Mouse (Mus musculus): Measurements from ENCODE around the gene Tnfaip8l2. TPM values are rescaled to one million over a fixed set of nuclear protein-coding genes. Genes with fewer than 3 reads are reported as not detected.
"Not testable (repeated sequence)": the region's sequence is repeated elsewhere in the genome, so short reads cannot be mapped to it uniquely, and the experiment has no call there.

Gene Tnfaip8l2
- polyA plus RNA-seq, 1 experiment: 79.6 TPM

DNA sequence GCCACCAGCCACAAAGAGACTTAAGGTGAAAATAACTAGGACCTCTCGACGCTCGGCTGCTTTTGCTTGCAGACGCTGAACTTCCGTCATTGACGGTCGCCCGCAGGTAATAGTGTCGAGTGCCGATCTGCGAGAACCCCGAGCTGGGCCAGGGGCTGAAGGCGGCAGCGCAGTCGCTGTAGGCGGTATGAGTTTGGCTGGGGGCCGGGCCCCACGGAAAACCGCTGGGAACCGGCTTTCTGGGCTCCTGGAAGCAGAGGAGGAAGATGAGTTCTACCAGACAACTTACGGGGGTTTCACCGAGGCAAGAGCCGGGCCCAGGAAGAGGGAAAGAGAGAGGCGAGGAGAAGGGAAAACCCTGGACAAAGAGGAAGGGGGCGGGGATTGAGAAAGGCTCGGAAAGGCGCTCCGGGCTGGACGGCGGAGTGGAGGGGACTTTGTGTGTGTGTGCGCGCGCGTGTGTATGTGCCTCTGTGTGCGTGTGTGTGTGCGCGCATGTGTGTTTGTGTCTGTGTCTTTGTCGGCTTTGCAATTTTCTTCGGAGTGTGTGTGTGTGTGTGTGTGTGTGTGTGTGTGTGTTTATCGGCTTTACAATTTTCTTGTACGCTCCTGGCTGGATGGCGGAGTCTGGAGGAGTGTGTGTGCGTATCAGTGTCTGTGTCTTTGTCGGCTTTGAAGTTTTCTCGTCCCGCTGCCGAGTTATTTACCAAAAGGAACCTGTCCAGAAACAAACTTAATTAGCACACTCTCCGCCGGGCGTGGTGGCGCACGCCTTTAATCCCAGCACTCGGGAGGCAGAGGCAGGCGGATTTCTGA, 31.0 kb downstream of the Tnfaip8l2 start, which contains the start of gene Vps72:
Gene Vps72 (plus strand): TSS at position 112 of the 816 bp plus-strand sequence.
- under 1% methylated on average over 54 of the region's 54 CpGs for WGBS
- peak; percentile 95 for DNase-seq
- TF ChIP-seq CTCF (IDR thresholded peaks at IDR 0.05; ENCODE audit: borderline replicate concordance, control insufficient read depth, extremely low read depth, insufficient read depth, low read length, poor library complexity) (peak; percentile 42; the same call in 1 of the 2 replicates), POLR2A (IDR thresholded peaks at IDR 0.05; ENCODE audit: control insufficient read depth, extremely low read depth, insufficient read depth, low read length, poor library complexity) (peak; percentile 68)

DNA sequence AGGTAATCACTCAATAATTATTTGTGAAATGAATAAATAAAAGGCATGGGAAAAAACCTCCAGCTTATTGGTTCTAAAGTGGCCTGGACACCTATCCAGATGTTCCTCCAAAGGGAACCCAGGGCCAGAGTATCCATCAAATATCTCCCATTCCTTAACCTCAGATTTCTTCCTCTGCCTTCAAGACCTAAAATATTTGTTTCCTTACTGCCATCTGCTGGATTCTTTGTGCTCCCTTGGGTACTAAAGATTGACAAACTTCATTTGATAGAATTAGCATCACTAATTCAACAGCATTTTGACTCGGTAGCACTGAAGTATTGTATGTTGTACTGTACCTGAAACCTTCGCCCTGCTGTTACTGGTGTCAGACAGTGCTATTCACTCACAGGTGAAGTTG, 34.3 kb downstream of the Tnfaip8l2 start:
- 57% methylated on average over 2 of the region's 2 CpGs for WGBS
- Histone ChIP-seq H3K4me3 (ENCODE audit: control insufficient read depth, insufficient read depth, low read length) (no peak overlapping the region), H3K27me3 (ENCODE audit: control insufficient read depth, insufficient read depth, low read length) (no peaks in the 10 kb centered on the region), H3K4me1 (replicated peaks; ENCODE audit: control insufficient read depth, insufficient read depth, low read length) (peaks cover 4% of the 10 kb centered on the region), H3K27ac (ENCODE audit: control insufficient read depth, insufficient read depth, low read length) (no peak overlapping the region), H3K36me3 (ENCODE audit: control insufficient read depth, insufficient read depth, low read length) (no peaks in the 10 kb centered on the region)
- no peak for DNase-seq
- TF ChIP-seq CTCF (IDR thresholded peaks at IDR 0.05; ENCODE audit: borderline replicate concordance, control insufficient read depth, extremely low read depth, insufficient read depth, low read length, poor library complexity) (no peak), POLR2A (IDR thresholded peaks at IDR 0.05; ENCODE audit: control insufficient read depth, extremely low read depth, insufficient read depth, low read length, poor library complexity) (no peak)

More for the DNA sequence above, 31.0 kb downstream of the Tnfaip8l2 start, which contains the start of gene Vps72:
- no peaks in the 10 kb centered on the region for H3K36me3 ChIP-seq (ENCODE audit: control insufficient read depth, insufficient read depth, low read length)
- no peaks in the 10 kb centered on the region for H3K27me3 ChIP-seq (ENCODE audit: control insufficient read depth, insufficient read depth, low read length)
- H3K4me1 ChIP-seq (replicated peaks; ENCODE audit: control insufficient read depth, insufficient read depth, low read length): 0 out of 2 replicates have a peak, but pooled peaks cover 2% of the 10 kb centered on the region
- H3K27ac ChIP-seq (ENCODE audit: control insufficient read depth, insufficient read depth, low read length): peak within 1 kb of the TSS; percentile 81
- peak within 1 kb of the TSS; percentile 78 for H3K4me3 ChIP-seq (ENCODE audit: control insufficient read depth, insufficient read depth, low read length)

DNA sequence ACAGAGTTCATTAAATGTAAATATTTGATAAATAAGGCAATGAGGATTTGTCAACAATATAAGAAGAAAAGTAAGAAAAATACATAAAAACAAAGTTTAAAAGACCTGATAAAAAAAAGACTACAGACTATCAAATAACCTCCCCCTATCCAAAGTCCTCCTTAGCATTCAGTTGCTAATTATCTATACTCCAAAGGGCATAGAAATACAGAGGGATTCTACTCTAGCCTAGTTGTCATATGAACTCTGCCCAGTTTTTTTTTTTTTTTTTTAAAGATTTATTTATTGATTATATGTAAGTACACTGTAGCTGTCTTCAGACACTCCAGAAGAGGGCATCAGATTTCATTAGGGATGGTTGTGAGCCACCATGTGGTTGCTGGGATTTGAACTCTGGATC, 34.9 kb downstream of the Tnfaip8l2 start:
- H3K27ac ChIP-seq (ENCODE audit: control insufficient read depth, insufficient read depth, low read length); DNase-seq; H3K4me1 ChIP-seq (replicated peaks; ENCODE audit: control insufficient read depth, insufficient read depth, low read length); H3K4me3 ChIP-seq (ENCODE audit: control insufficient read depth, insufficient read depth, low read length); H3K27me3 ChIP-seq (ENCODE audit: control insufficient read depth, insufficient read depth, low read length); H3K36me3 ChIP-seq (ENCODE audit: control insufficient read depth, insufficient read depth, low read length): not testable (repeated sequence)

DNA sequence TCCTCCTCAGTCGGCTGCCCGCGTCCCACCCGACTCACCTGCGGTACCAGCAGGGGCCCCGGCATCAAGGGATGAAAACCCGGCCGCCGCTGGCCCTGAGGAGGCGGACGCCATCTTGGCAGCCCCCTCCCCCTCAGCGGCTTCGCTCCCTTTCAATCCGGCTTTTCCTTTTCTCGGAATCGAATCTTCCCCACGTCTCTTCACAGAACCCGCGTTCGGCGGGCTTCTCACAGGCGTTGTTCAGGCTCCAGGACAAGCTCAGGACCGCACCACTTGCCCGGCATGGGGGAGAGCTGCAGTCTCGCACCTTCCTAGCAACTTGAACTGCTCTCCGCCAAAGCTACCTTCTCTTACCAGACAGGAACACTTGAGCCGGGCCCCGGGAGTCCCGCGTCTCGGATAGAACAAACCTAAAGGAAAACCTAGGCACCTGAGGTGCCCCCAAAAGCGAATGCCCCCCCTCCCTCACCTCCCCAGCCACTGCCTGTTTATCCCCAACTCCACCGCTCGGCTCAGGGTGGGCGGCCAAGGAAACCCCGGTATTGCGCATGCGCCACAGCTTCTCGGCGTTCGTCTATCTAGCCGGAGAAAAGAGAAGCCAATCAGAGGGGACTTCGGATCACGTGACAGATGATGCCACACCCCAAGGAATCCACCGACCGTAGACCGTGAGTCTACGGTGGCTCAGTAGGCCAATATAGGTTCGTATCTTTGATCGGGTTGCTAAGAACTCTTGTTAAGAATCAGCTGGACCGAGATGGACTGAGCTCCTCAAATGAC, 35.6 kb downstream of the Tnfaip8l2 start, which contains the start of gene Pip5k1a:
Gene Pip5k1a (minus strand): TSS at position 593 of the 780 bp plus-strand sequence.
- peak within 1 kb of the TSS; percentile 45; the same call in 1 of the 2 replicates for H3K27ac ChIP-seq (ENCODE audit: control insufficient read depth, insufficient read depth, low read length)
- no peaks in the 10 kb centered on the region for H3K36me3 ChIP-seq (ENCODE audit: control insufficient read depth, insufficient read depth, low read length)
- under 1% methylated on average over 51 of the region's 51 CpGs for WGBS
- TF ChIP-seq CTCF (IDR thresholded peaks at IDR 0.05; ENCODE audit: borderline replicate concordance, control insufficient read depth, extremely low read depth, insufficient read depth, low read length, poor library complexity) (peak; percentile 67; the same call in 1 of the 2 replicates), POLR2A (IDR thresholded peaks at IDR 0.05; ENCODE audit: control insufficient read depth, extremely low read depth, insufficient read depth, low read length, poor library complexity) (peak; percentile 89)
- peak within 1 kb of the TSS; percentile 90 for H3K4me3 ChIP-seq (ENCODE audit: control insufficient read depth, insufficient read depth, low read length)
- no peaks in the 10 kb centered on the region for H3K27me3 ChIP-seq (ENCODE audit: control insufficient read depth, insufficient read depth, low read length)
- peak; percentile 95 for DNase-seq
- peaks cover 2% of the 10 kb centered on the region for H3K4me1 ChIP-seq (replicated peaks; ENCODE audit: control insufficient read depth, insufficient read depth, low read length)

DNA sequence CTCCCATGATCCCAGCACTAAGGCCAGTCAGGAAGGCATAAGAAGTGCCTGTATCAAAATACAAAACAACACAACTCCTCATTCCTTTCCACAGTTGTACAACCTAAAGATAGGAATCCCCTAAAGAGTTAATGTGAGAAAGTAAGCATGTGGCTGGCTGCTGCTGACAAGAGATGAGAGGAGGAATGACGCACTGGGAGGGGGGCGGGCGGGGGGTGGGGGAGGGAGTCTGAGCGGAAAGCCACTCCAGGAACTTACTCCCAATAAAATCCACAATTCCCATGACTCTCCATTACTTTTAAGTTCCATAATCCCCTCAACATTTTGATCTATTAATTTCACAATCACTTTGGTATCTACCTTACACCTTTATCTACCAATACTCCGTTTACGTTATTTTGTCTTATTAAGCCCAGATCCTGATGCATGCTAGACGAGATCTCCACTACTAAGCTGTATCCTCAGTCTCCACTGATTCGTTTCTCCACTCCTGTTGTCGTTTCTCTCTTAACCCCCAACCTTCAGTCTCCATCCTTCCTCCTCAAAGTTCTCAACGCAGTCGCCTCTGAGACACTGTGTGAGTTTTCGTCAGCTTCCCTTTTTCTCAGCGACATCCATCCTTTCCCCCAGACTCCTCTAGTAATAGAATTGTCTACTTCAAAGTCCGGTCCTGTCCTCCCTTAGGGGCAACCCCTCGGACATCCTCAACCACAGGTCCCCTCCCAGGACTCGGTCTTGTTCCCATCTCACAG, 36.4 kb downstream of the Tnfaip8l2 start:
- H3K27ac ChIP-seq (ENCODE audit: control insufficient read depth, insufficient read depth, low read length): peak overlapping the region; percentile 45; the same call in 1 of the 2 replicates
- no peak for TF ChIP-seq POLR2A (IDR thresholded peaks at IDR 0.05; ENCODE audit: control insufficient read depth, extremely low read depth, insufficient read depth, low read length, poor library complexity)
- TF ChIP-seq CTCF (IDR thresholded peaks at IDR 0.05; ENCODE audit: borderline replicate concordance, control insufficient read depth, extremely low read depth, insufficient read depth, low read length, poor library complexity): no peak
- DNase-seq: no peak
- under 1% methylated on average over 16 of the region's 16 CpGs for WGBS
- H3K27me3 ChIP-seq (ENCODE audit: control insufficient read depth, insufficient read depth, low read length): no peaks in the 10 kb centered on the region
- peaks cover 4% of the 10 kb centered on the region for H3K4me1 ChIP-seq (replicated peaks; ENCODE audit: control insufficient read depth, insufficient read depth, low read length)
- H3K36me3 ChIP-seq (ENCODE audit: control insufficient read depth, insufficient read depth, low read length): no peaks in the 10 kb centered on the region
- peak overlapping the region; percentile 90 for H3K4me3 ChIP-seq (ENCODE audit: control insufficient read depth, insufficient read depth, low read length)

DNA sequence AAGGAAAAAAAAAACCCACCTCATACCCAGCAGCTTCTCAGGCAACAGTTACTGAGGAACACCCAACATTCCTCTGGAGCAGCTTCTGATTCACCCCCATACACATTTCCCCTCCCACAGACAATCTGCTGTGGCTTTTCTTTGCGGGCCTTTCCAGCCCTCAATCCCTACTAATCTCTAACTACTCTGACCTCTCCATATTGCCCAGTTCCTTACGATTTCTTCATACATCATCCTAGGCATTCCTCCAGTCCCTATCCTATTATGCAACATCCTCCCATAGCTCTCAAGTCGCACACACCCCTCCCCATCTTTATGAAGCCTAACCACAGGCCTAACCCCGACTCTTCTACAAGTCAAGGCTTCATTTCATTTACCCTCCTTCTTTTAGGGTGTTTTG, 37.0 kb downstream of the Tnfaip8l2 start:
- Histone ChIP-seq H3K4me1 (replicated peaks; ENCODE audit: control insufficient read depth, insufficient read depth, low read length) (peaks cover 4% of the 10 kb centered on the region), H3K27me3 (ENCODE audit: control insufficient read depth, insufficient read depth, low read length) (no peaks in the 10 kb centered on the region), H3K4me3 (ENCODE audit: control insufficient read depth, insufficient read depth, low read length) (no peak overlapping the region), H3K36me3 (ENCODE audit: control insufficient read depth, insufficient read depth, low read length) (no peaks in the 10 kb centered on the region), H3K27ac (ENCODE audit: control insufficient read depth, insufficient read depth, low read length) (no peak overlapping the region)
- no peak for DNase-seq
- 18% methylated on average over 4 of the region's 4 CpGs for WGBS
- TF ChIP-seq CTCF (IDR thresholded peaks at IDR 0.05; ENCODE audit: borderline replicate concordance, control insufficient read depth, extremely low read depth, insufficient read depth, low read length, poor library complexity) (no peak), POLR2A (IDR thresholded peaks at IDR 0.05; ENCODE audit: control insufficient read depth, extremely low read depth, insufficient read depth, low read length, poor library complexity) (no peak)

Data from thymus, adult 2 months (tissue).